Mouse (Mus musculus) B cell, adult 67 days (primary cell): ENCODE data around the gene Rgs11. TPM values are rescaled to one million over a fixed set of nuclear protein-coding genes. Genes with fewer than 3 reads are reported as not detected.

Experiments used
- total RNA-seq, 2 experiments: library from RNA; stranded (reverse); gene quantifications; 4 replicates each; pipeline ENCODE4 v1.2.4; 2023

Rgs11 gene
- total RNA-seq = 1 to 10 TPM; 2.1 to 2.8 TPM

DNA sequence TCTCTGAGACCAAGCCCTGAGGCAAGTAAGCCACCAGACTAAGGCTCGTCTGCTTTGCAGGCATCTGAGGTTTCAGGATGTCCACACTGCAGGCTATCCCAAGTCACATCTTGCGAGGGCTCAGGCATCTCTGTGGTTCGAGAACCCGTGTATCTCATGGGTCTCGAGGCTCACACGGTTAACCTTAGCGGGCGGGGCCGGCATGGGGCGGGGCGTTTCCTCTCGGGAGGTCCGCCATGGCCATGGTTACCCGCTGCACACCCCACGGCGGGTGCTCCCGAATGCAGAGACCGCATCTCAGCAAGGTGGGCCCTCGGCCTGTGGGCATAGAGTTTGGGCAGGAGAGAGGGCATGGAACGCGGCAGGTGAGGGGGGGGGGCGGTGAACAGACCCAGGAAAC, at the start of gene Rgs11:
Gene Rgs11, plus strand, starts transcription at position 215 of the 400 bp plus-strand sequence.

DNA sequence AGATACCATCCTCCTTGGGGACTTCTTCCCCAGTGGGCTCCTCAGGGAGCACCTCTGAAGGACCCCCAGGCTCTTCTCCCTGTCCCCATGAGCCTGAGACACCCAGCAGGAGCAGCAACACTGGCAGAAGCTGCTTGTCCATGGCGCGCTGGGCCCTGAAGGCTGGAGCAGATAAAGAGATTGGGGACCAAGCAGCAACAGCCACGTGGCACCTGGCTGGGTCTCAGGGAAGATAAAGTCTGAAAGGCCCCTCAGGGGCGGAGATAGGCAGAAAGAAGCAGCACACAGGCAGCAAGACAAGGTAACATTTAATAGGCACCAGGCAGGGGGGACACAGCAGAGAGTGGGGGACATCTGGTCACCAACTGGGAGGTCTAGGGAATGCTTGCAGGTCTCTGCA, 3.9 kb upstream of the Rgs11 start, which contains the start of gene Pdia2:
Gene Pdia2, minus strand, starts transcription at position 196 of the 400 bp plus-strand sequence.

GRCm38 (mm10) chr17:26207686-26208085, 4.9 kb downstream of the Rgs11 start, which contains the start of gene Arhgdig:
TSS of gene Arhgdig (minus strand) at chr17:26207786.

GRCm38 (mm10) chr17:26244101-26244841, 41.5 kb downstream of the Rgs11 start, which contains the start of gene Fam234a:
TSS of gene Fam234a (minus strand) at chr17:26244242.

DNA sequence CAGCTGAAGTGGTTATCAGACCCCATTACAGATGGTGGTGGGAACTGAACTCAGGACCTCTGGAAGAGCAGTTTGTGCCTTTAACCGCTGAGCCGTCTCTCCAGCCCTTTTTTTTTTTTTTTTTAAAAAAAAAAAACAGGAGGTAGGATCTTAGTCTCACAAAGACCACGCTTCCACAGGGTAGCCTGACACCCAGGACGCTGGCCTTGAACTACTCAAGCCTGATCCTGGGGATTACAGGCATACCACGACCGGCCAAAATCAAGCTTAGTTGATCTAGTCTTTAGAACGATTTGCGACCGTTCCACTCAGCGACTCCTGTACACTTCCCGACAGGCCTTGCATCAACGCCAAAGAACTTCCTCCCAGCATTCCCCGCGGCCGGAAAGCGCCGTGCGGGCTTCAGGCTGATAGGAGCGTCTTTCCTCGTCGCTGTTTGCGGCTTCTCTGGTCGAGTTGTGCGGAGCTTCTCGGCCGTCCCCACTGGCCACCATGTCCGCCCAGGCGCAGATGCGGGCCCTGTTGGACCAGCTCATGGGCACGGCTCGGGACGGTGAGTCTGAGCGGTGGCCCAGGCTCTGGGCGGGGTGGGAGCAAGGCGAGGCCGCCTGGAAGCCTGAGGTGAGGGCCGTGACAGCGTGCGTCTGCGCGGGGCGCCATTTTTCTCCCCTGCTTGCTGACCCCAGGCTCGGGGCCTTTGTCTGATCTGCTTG, 49.9 kb downstream of the Rgs11 start, which contains the start of gene Luc7l:
Gene Luc7l, plus strand, starts transcription at position 358 of the 713 bp plus-strand sequence.

Other genes with a start within 250 kb of the Rgs11 start
- 10 to 100 TPM; 42.6 to 48.1 TPM for gene Capn15, start 217.2 kb upstream of the Rgs11 start, total RNA-seq
- gene Rab11fip3, start 133.4 kb upstream of the Rgs11 start, total RNA-seq = 10 to 100 TPM; 10.4 to 11.9 TPM
- gene Decr2, start 112.6 kb upstream of the Rgs11 start, total RNA-seq = 1 to 10 TPM; 4.1 to 5.3 TPM
- gene Nme4, start 107.3 kb upstream of the Rgs11 start, total RNA-seq = 1 to 10 TPM; 1.0 to 1.8 TPM
- 10 to 100 TPM; 24.7 to 26.6 TPM for gene Tmem8, start 89.7 kb upstream of the Rgs11 start, total RNA-seq
- gene Mrpl28, start 79.5 kb upstream of the Rgs11 start, total RNA-seq = 10 to 100 TPM; 47.7 to 60.0 TPM
- 10 to 100 TPM; 82.9 to 91.9 TPM for gene Axin1, start 64.3 kb upstream of the Rgs11 start, total RNA-seq
- not detected for gene Pdia2, start 3.9 kb upstream of the Rgs11 start, total RNA-seq
- gene Arhgdig, start 4.8 kb downstream of the Rgs11 start, total RNA-seq = not detected
- 10 to 100 TPM; 13.6 to 17.1 TPM for gene Fam234a, start 41.3 kb downstream of the Rgs11 start, total RNA-seq
- 100 to 1,000 TPM in 1 of 2 experiments, 10 to 100 TPM in 1; 86.3 to 100 TPM for gene Luc7l, start 49.9 kb downstream of the Rgs11 start, total RNA-seq
- under 1 TPM; 0.18 to 0.29 TPM for gene Neurl1b, start 211.9 kb downstream of the Rgs11 start, total RNA-seq